Mouse (Mus musculus) v-Abl transformed pro-B cells (cell line): ENCODE data around the gene Pfkp.

Experiments
- in situ Hi-C, 2 experiments: fragments of 400-800 bp; cut with MboI; formaldehyde crosslinking; loops; one replicate each; pipeline ENCODE4 v1.15.1; 2025; ENCODE audit not compliant: unreplicated experiment in 2 of 2

The Pfkp gene

DNA sequence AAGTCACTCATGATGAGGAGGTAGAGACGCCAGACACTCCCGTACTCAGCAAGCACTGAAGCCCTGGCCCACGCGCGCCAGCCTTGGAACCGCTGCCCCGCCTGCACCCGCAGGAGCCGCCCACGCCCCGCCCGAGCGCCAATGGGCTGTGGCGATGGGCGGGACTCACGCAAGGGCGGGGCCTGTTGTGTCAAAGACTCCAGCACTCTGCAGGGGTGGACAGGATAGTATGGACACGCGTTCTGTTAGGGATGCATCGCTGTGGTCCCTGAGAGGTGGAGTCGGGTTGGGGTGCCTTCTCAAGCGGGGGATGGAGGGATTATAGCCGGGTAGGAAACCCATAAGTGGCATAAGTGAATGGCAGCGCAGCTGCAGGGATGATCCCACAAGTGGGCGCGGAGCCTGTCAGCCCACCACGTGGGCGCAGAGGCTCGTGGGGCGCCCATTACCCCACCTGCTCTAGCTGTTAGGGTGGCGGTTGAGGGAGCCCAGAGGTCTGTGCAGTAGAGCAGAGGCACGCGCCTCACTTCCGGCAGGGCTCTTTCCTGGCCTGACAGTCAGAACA is at the start of gene Pfkp:
TSS of gene Pfkp (minus strand) at position 109 of the 565 bp plus-strand sequence.
- in situ Hi-C loops, result no loop called here

DNA sequence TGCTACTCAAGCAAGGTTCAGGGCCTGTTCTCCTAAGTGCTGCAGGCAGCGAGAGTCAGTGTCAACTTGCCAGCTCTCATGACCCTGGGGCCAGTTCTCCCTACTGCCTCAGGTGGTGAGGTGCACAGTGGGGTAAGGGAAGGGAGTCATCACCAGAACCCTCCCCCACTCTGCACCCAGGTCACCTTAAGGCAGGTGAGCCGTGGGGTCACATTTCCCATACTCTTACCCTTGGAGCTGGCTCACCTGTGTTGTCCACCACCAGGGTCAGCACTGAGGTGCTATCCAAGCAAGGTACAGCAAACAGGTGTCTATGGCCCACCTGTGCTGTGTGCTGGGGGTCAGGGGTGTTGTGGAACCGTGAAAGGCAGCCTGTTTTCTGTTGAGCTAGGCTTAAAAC is 42.0 kb upstream of the Pfkp start:
- in situ Hi-C loops, result no loop called here

DNA sequence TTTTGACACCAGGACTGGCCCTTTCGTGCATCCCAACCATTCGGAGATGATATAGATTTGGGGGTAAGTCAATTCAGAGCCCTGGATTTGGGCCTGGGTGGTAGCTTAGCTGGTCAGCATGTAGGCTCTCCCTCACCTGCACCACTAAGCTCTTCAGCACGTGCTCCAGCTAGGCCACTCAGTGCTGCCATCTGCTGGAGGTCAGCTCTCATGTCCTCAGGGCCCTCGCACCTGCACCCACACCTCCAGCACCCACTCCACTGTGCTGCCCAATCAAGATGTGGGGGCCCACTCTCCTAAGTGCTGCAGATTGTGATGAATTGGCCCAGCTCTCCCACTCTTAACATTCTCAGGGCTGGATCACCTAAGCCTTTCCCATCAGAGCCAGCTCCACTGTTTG is 41.4 kb upstream of the Pfkp start:
- in situ Hi-C loops, result loop anchor here (5.0 to 10.0 kb wide), 5 partner anchors 38 to 113 kb away; no protein-coding TSS in a partner anchor

GRCm38 (mm10) chr13:6688790-6689433 is 40.3 kb upstream of the Pfkp start:
- in situ Hi-C loops, result loop anchor here (5.0 to 10.0 kb wide), 5 partner anchors 37 to 112 kb away; no protein-coding TSS in a partner anchor

GRCm38 (mm10) chr13:6666887-6667286 is 18.3 kb upstream of the Pfkp start:
- in situ Hi-C loops, result no loop called here

GRCm38 (mm10) chr13:6665506-6665905 is 16.9 kb upstream of the Pfkp start:
- in situ Hi-C loops, result no loop called here

DNA sequence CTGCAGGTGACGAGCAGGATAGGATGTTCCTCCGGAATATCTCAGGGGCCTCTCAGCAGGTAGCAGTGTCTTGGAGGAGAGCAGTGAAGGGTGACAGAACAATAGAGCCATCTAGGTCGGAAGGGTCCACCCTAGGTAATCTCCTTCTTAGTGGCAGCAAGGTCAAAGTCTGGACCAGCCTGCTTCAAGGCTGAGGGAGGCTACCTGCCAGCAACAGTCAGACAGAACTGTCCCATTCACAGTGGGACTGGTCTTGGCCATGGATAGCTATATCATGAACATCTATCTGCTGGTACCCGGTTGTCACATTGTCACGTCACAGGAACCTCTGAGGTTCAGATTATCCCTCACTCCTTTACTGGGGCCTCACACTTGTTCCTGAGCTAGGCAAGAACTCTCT is 15.6 kb upstream of the Pfkp start:
- in situ Hi-C loops, result no loop called here

DNA sequence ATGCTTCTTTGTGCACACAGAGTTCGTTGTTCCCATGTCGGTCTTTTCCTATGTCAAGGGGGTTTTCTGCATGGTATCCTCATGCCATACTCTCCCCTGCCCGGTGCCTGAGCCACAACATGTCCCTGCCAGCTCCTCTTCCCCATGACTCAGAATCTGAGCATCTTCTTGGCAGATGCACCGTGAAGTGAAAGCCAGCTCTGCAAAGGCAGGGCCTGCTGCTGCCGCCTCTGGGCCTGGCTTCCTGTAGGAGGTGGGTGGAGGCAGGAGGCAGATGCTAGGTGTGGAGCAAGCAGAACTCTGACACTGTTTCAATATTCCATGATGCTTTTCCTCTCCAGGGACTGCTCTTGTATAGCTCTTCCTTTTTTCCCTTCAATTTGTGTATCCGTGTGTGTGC is 10.7 kb upstream of the Pfkp start:
- in situ Hi-C loops, result no loop called here

- in situ Hi-C loops, result no loop called here
These were observed 8.7 kb upstream of the Pfkp start for GRCm38 (mm10) chr13:6657300-6657699.

- in situ Hi-C loops, result no loop called here
These were observed 965 bp upstream of the Pfkp start for GRCm38 (mm10) chr13:6649542-6649941.

- in situ Hi-C loops, result no loop called here
These were observed 447 bp downstream of the Pfkp start for GRCm38 (mm10) chr13:6647992-6648668.

DNA sequence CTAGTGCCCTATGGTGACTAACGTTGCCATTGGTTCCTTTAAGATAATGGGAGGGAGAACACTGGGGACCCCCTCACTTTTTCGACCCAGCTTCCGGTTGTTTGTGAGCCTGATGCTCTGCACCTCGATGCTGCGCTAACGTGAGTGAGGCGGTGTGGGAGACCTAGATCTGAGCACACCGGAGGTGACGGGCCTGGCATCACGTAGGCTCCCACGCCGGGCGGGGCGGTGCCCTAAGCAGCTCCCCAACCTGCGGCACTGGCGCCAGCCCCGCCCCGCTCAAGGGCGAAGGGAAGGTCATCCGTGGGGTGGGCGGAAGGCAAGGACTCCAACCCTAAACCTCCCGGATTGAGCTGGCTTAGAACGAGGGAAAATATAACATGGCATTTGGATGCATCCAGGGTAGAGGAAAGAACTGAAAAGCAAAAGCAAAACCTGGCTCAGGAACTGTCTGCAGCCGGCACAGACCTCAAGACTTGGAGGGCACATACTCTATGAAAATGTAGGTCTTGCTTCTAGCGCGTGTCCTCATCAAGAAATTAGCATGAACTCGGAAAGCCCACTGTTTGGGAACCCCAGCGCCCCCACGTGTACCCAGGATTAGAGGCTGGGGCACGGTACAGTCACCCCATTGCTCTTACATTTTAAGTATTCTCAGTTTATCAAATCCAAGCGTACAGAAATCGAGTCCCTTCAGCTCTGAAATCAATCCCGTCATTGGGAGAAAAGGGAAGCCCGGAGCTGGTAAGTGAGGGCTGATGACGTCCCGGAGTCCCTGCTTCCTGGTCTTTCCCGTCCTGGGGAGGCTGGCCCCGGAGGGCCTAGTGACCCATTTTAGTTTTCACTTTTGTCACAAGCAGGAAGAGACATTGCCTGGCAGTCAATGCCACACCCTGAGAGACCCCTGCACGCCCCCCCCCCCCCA is 1.2 kb downstream of the Pfkp start:
- in situ Hi-C loops, result no loop called here

DNA sequence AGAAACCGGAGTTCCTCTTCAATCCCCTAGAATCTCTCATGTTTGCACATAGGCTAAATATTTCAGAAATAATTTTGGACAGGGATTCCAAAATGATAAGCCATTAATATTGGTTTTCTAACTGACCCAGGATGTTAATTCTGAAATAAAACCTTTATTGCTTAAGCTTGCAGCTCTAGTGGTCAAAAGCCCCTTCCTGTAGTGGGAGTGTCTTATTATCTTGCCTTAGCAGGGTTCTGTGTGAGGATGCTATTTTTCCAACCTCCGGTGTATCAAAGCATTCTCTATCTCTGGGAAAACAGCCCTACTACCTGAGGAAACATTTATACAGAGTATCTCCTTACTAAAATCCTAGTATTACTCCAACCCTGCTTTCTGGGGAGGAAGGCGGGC is 1.9 kb downstream of the Pfkp start:
- in situ Hi-C loops, result no loop called here

DNA sequence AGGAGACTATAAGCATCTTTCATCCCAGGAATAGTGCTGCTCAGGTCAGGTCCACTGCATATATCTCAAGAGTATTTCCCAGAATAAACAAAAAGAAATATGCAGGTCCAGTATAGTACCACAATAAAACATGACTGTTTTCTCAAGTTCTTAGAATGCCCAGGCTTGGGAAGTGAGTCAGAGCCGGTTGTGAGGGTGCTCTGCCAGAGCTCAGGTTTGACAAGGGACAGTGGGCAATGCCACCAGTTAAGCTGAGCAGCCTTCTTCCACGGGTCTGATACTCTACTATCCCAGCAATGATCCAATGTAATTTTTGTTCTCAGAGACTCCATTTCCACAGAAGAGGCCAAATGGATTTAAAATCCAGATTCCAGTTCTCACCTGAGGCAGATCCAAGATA is 2.3 kb downstream of the Pfkp start:
- in situ Hi-C loops, result no loop called here

DNA sequence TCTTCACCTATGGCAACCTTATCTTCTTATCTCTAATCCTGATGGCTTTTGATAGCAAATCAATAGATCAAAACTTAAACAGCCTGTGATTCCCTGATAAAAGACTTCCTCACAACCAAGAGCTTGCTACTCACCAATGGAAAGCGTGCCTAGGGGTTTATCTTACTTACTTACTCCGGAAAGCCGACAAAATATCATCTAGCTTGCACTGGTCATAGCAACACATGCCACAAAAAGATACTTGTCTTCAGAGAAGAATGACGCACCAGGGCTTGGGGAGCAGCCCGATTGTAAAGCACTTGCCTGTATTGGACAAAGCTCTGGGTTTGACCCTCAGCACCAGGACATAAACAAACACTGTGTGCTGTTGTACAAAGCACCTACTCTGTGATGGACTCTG is 4.6 kb downstream of the Pfkp start:
- in situ Hi-C loops, result no loop called here

DNA sequence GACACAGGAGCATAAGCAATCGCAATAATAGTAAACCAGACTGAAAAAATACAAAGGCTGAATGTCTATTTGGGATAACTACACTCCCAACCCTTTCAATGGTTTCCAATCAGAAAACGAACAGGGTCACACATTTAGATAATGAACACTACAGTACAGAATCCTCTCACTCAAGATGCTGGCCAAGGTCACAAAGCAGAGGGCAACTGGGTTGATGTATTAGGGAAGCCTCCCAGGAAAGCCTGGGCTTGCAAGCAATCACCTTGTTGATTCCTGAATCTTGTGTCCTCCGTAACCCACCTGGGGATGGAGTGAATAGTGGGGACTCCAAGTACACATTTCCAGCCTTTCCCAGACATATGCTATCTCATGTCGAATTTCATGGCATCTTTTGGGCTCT is 5.6 kb downstream of the Pfkp start:
- in situ Hi-C loops, result no loop called here

DNA sequence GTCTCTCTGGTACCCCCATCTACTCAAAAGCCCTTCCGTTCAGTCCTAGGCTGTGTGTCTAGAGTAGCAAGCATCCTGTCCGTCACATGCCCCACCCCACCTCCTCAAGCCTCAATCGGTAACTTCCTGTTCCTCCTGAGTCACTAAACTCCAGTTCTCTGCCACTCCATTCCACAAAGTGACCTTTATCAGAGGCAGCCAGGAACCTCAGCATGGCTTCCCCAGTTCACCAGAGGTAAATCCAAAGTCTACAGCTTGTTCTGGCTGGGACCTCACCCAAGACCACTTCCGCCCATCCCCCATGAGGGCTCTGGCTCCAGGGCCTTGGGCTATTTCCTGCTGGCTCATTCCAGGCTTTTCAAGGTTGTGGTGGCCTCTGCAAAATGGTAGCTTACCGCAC is 6.1 kb downstream of the Pfkp start:
- in situ Hi-C loops, result no loop called here

DNA sequence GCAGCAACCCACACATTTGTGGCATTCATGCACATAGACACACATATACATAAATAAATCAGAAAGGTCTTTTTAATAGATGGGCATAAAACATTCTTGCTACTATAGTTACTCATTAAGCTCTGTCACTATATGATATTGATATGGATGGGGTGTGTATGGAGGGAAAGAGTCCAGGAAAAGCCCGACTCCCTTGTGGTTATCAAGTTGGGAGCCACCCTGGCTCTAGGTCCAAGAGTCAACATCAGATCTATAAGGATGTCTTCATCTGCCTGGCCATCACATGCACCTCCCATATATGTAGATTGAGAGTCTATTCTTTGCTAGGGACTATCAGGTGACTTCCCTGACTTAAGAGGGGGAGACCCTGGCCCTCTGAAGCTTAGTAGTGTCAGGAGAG is 7.1 kb downstream of the Pfkp start:
- in situ Hi-C loops, result no loop called here

- in situ Hi-C loops, result loop anchor here in 1 of 2 experiments (10.0 kb wide), 1 partner anchor 45 kb away; no protein-coding TSS in a partner anchor
These were observed 9.0 kb downstream of the Pfkp start for GRCm38 (mm10) chr13:6639507-6640030.

DNA sequence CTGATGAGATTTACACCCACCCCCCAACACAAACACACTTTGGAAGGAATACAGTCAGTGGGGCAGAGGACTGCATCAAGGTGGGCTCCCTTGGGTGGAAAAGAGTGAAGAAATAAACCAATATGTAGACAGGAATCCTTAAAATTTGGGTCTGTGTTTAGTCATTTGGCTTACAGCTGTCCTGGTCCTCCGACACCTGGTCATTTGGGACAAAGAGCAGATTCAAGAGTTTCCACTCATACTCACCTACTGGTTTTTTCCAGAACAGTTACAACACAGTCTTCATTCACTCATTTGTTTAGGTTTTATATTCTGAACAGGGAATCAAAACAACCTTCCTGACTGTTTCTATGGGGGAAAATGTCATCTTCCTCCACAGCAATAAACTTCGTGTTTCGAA is 9.6 kb downstream of the Pfkp start:
- in situ Hi-C loops, result loop anchor here in 1 of 2 experiments (10.0 kb wide), 1 partner anchor 46 kb away; no protein-coding TSS in a partner anchor
